Mouse (Mus musculus): ENCODE results near the gene Tekt4.
A peak's percentile ranks its signal among the peaks of the same experiment; 100 is the strongest.

Gene Tekt4

GRCm38 (mm10) chr17:25433223-25433616 is 21.2 kb upstream of the Tekt4 start:
- DNase-seq (ENCODE audit: low spot score): no peak

DNA sequence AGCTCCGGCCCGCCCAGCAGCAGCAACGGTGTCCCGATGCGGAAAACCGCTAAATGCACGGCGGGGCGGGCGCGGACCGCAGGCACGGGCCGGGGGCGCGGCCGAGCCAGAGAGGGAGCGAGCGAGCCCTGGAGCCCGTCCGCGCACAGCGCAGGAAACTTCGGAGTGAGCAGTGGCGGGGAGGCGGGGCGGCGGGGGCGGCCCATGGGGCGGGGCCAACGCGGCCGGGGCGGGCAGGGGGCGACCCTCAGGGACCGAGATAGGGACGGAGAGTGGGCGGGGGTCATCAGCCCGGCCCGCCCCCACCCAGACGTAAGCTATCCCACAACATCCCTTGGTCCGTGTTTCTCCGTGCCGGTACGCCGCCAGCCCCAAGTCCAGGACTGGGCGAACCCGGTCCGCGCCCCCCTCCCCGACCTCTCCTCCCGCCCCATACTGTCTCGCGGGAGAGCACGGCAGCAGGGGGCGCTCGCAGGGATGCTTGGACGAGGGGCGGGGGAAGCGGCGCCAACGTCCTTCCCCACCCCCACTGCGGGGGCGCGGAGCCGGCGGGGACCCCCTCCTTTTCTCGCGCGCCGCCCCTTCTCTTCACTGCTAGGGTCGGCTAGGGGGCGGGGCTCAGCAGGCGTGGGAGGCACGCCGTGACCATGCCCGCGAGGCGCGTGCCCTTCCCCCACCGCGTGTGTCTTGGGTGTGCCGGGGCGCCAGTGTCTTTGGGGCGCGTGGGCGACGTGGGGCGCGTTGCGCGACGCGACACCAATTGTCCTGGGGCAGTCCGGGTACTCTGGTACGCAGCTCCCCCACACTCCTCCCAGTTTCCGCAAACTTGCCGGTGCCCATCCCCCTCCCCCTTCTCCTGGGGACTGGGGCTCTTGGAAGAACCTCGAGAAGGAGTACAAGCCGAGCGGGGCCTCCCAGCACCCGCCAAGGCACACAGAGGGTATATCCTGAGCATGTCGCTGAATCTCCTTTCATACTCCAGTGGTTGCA is 20.5 kb upstream of the Tekt4 start, which contains the start of gene Cacna1h:
TSS of gene Cacna1h (minus strand) at position 167 of the 990 bp plus-strand sequence.
- DNase-seq (ENCODE audit: low spot score): no peak

GRCm38 (mm10) chr17:25441417-25441816 is 13.0 kb upstream of the Tekt4 start:
- DNase-seq (ENCODE audit: low spot score): no peak

DNA sequence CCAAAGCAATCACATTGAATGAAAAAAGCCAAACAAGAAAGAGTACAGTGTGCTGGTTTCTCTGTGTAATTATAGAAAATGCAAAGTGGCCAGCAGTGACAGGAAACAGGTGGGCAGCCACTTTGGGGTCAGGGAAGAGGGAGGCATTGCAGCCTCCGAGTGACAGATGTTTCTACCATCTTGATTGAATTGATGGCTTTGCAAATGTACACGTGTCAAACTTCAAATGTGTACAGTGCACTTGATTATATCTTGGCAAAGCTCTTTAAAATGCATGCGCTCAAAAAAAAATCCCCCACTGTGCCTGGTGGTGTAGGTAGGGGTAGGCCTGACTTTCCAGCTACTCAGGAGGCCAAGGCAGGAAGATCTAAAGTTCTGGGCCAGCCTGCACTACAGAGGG is 11.5 kb upstream of the Tekt4 start:
- no peak for DNase-seq (ENCODE audit: low spot score)

DNA sequence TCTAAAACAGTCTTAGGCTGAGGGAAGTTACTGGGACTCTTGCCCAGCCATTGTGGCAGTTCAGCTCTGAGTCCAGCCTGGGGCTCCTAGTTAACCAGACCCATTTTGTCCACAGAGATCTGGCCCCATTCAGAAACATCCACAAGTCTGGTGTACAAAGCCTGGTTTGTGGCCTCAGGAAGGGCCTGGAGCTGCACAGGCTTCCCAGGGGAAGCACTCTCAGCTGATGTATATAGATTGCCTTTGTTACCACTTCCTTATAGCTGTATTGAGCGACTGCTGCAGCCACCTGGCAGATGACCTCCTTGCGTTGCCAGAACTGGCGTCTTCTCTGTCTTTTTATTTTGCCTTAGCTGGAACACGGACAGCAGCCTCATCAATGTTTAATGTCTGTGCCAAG is 9.3 kb upstream of the Tekt4 start:
- DNase-seq (ENCODE audit: low spot score): no peak

DNA sequence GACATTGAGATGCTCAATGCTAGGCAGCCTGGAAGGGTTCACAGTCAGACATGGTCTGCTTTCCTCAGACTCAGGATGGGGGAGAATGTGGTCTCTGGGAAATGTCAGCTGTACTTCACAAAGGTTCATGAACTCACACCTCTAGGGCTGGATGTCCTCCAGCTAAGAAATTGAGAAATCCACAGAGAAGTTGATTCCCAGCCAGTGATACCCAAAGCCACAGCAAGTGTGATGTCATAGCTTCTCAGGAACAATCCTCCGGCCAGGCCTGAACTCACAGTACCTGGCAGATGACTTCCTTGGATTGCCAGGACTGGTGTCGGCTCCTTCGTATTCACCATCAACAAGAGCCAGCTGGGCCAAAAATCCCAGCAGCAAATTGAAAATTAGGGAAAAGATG is 8.6 kb upstream of the Tekt4 start:
- no peak for DNase-seq (ENCODE audit: low spot score)

DNA sequence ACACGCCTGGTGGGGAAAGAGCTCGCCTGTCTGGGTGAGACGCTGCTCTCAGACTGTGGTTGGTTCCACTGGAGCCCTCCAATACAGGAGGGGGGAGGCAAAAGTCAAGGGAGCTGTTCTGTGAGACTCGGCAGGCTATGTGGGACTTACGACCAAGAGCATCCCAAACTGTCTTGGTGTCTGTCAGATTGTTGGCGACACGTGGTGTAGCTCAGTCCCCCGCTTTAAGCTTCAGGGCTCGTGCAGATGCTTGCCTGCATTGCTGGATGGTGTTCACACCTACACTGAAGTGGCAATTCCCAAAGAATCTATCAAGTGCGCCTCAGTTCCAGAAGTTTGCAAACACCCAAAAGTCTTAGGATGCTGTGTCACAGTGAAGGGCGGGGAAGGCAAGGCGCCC is 6.5 kb upstream of the Tekt4 start:
- no peak for DNase-seq (ENCODE audit: low spot score)

DNA sequence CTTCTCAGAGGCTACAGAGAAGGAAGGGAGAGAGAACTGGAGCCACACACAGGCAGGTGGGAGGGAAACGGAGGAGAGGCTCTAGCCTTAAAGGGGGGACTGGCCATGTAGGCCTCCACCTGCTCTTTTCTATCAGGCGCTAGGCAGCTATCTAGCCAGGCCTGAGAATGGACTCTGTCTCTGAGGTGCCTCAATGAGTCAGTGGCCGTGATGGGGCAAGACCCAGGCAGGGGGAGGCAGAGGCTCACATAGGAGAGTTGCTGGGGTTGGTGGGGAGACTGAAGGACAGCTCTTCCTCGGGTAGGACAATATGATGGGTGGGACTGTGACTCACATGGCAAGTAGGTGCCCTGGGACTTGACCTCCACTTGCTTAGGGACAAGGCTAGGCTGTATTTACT is 4.1 kb upstream of the Tekt4 start:
- DNase-seq (ENCODE audit: low spot score): no peak

GRCm38 (mm10) chr17:25452246-25452965 is 2.0 kb upstream of the Tekt4 start:
- no peak for DNase-seq (ENCODE audit: low spot score)

DNA sequence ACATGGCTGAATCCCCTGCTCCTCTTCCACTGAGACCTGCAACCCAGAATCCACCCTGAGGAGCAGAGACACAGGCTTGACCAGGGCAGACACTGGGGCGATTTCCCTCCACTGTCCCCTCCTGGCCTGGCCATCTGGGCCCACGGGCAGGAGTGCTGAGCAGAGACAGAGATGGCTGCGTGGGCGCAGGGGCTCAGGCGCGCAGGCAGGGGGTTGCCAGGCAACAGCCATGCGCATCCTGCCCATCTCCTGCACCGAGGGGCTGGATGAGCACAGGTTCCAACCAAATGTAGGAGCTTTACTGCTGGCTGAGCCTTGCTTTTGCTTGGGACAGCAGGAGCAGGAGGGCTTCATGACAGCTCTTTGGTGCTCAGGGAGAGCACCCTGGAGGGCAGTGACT is 2.1 kb downstream of the Tekt4 start:
- no peak for DNase-seq (ENCODE audit: low spot score)

- no peak for DNase-seq (ENCODE audit: low spot score)
These were observed 7.9 kb downstream of the Tekt4 start for GRCm38 (mm10) chr17:25462236-25462875.

DNA sequence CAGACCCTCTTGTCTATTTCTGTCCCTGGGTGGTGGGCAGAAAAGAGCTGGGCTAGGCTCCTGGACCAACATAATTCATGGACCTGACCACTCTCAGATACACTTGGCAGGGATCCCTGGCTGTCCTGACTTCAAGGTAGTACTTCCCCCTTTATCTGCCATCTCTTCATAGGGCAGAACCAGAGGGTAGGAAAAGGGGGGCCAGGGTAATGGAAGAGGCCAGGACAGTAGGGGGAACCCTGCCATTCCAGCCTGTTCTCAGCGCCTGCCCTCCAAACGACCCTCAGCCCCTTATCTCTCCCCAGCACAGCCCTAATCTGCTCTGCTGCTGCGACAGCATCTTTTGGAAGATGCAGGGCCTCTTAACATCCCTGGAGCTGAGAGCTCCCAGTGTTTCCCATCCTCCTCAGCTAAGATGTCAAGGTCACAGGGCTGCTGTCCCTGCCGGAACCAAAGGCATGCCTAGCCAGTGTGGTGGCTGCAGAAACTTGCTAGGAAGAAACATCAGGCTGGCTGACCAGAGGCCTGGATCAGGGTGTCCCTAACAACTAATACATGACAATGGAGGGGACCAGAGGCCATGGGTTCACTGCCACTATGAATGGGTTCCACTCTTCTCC is 9.0 kb downstream of the Tekt4 start:
- no peak for DNase-seq (ENCODE audit: low spot score)

- DNase-seq (ENCODE audit: low spot score): no peak
These were observed 9.7 kb downstream of the Tekt4 start for GRCm38 (mm10) chr17:25464091-25464490.

- no peak for DNase-seq (ENCODE audit: low spot score)
These were observed 11.8 kb downstream of the Tekt4 start for GRCm38 (mm10) chr17:25466257-25466656.

DNA sequence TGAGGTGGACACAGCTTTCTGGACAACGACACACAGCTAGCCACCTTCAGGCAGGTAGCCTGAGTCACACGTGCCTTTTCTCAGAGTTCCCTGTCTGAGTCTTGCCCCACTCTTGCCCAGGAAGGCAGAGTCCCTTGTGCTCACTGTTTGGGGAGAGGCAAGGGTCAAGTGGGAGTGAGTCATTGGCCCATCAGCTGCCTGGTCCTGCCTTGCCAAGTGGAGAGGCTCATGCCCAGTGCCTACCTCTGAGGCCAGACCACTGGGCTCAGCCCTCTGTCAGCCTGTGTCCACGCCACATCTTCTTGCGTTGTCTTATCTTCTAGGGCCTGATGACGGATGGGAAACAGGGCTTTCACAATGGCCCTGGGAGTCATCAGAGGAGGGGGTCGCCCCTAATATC is 13.4 kb downstream of the Tekt4 start:
- DNase-seq (ENCODE audit: low spot score): no peak

- DNase-seq (ENCODE audit: low spot score): no peak
These were observed 13.9 kb downstream of the Tekt4 start for GRCm38 (mm10) chr17:25468301-25468700.

DNA sequence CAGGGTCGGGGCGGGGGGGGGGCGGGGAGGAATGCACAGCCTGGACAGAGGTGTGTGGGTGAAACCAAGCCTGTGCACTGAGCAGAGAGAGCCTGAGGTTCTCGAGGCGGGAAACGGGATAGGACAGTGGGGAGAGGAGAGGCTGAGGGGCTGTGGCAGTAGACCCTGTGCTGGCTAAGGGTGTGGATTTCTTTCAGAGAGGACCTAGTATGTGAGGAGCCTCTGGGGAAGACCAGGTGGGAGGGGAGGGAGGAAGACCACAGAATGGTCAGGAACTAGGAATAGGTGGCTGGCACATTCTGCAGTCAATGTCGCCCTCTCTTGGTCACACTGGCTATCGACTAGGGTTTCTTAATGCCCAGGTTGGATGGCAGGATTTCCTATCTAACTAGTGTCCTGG is 15.4 kb downstream of the Tekt4 start:
- no peak for DNase-seq (ENCODE audit: low spot score)

DNA sequence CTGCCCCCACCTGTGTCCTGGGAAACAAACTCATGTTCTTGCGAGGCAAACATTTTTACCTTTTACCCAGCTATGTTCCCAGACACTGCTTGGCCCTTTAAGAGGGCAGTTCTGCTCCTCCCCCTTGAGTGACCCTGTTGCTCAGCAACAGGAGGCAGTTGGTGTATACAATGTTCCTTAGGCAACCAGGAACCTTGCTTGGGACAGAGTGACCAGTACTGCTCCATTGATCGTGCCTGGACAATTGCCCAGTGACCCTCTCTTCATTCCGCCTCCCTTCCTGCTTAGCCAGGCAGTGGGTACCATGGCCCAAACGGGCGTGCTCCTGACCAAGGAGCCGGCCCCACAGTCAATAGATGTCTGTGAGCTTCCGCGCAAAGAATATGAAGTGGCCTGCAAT is 17.0 kb downstream of the Tekt4 start:
- no peak for DNase-seq (ENCODE audit: low spot score)

DNA sequence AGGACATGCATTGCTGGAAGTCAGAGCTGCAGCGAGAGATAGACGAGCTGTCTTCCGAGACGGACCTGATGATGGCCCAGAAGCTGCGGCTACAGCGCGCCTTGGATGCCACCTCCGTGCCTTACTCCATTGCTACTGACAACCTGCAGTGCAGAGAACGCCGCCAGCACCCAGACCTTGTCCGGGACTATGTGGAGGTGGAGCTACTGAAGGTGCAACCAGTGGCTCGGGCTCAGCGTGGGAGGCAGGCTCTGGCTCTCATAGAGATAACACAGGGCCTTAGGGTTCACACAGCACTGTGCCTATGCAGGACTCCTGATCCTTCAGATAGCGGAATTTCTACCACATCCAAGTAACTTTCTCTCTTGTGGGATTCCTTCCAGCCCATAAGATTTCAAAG is 17.6 kb downstream of the Tekt4 start:
- DNase-seq (ENCODE audit: low spot score): no peak

- DNase-seq (ENCODE audit: low spot score): peak; percentile 30
These were observed 20.1 kb downstream of the Tekt4 start for GRCm38 (mm10) chr17:25474330-25475077.

GRCm38 (mm10) chr17:25475946-25476744 is 21.7 kb downstream of the Tekt4 start:
- DNase-seq (ENCODE audit: low spot score): peak; percentile 21
